Comparison of ENCODE assay signal across 8 mouse cellular contexts in genomic region chrX:153360666-153361269, GRCm38 (mm10).
DNase-seq lines count a peak whose midpoint lies in the region; ATAC-seq and TF ChIP-seq lines count a peak whose summit lies in the region.

No protein-coding gene starts in this region.

- H3K4me2 ChIP-seq in forebrain, embryonic 13.5 days: peak overlapping the region; percentile 66
- H3K4me2 ChIP-seq in liver, embryonic 14.5 days (ENCODE audit: low read depth): peak overlapping the region; percentile 68

- peak overlapping the region; percentile 78 for H3K4me3 ChIP-seq in gastrocnemius, adult 2 months
- peak overlapping the region; percentile 47 for H3K4me3 ChIP-seq in forebrain, embryonic 13.5 days
- H3K4me3 ChIP-seq in liver, embryonic 14.5 days (ENCODE audit: insufficient read depth in 1 of 2, low read depth in 2 of 2, low read length in 2 of 2): peak overlapping the region in 1 of 2 experiments; percentile 48; a peak in 1 of 4 replicates

- no peaks in the 10 kb centered on the region for H3K36me3 ChIP-seq in forebrain, embryonic 13.5 days (ENCODE audit: poor library complexity, severe bottlenecking)
- no peaks in the 10 kb centered on the region for H3K36me3 ChIP-seq in liver, embryonic 14.5 days (replicated peaks; ENCODE audit: control insufficient read depth, insufficient read depth, low read depth)

- peak; percentile 36; the same call in 1 of the 2 replicates for ATAC-seq in forebrain, embryonic 13.5 days
- ATAC-seq in liver, embryonic 14.5 days (ENCODE audit: insufficient read depth): no peak

- H3K4me1 ChIP-seq in forebrain, embryonic 13.5 days: 0 out of 2 replicates have a peak, but pooled peaks cover 11% of the 10 kb centered on the region
- no peaks in the 10 kb centered on the region for H3K4me1 ChIP-seq in liver, embryonic 14.5 days (replicated peaks; ENCODE audit: control insufficient read depth in 2 of 2, insufficient read depth in 2 of 2, low read length in 1 of 2)

- no peak for TF ChIP-seq EP300 in liver, embryonic 14.5 days (IDR thresholded peaks at IDR 0.05; ENCODE audit: low read depth)

- no peak overlapping the region for H3K27ac ChIP-seq in gastrocnemius, adult 2 months
- no peak overlapping the region for H3K27ac ChIP-seq in forebrain, embryonic 13.5 days
- no peak overlapping the region for H3K27ac ChIP-seq in liver, embryonic 14.5 days

- intact Hi-C loops in gastrocnemius, adult 2 months (cut with DNase I): loop anchor here (10.0 kb wide), 1 partner anchor 206 kb away; no protein-coding TSS in a partner anchor
- intact Hi-C loops in gastrocnemius, postnatal 36 days (cut with DNase I): loop anchor here (10.0 kb wide), 1 partner anchor 206 kb away; no protein-coding TSS in a partner anchor

- 0 out of 2 replicates have a peak overlapping the region, but pooled peaks have one; percentile 62 for H3K9ac ChIP-seq in forebrain, embryonic 13.5 days
- no peak overlapping the region for H3K9ac ChIP-seq in liver, embryonic 14.5 days (replicated peaks)

- H3K9me3 ChIP-seq in forebrain, embryonic 13.5 days (replicated peaks): no peaks in the 10 kb centered on the region
- no peaks in the 10 kb centered on the region for H3K9me3 ChIP-seq in liver, embryonic 14.5 days (ENCODE audit: control insufficient read depth, low read length)

- 29% methylated on average over 9 of the region's 9 CpGs for WGBS in forebrain, embryonic 13.5 days
- 22% methylated on average over 9 of the region's 9 CpGs for WGBS in liver, embryonic 14.5 days (ENCODE audit: insufficient replicate concordance)

- no peak for TF ChIP-seq CTCF in gastrocnemius, adult 2 months (IDR thresholded peaks at IDR 0.05)
- no peak for TF ChIP-seq CTCF in liver, embryonic 14.5 days (IDR thresholded peaks at IDR 0.05; ENCODE audit: low read depth)

- no peaks in the 10 kb centered on the region for H3K27me3 ChIP-seq in forebrain, embryonic 13.5 days
- H3K27me3 ChIP-seq in liver, embryonic 14.5 days (ENCODE audit: control insufficient read depth, insufficient read depth, low read length): no peaks in the 10 kb centered on the region; the same call in 1 of the 2 replicates

- DNase-seq in gastrocnemius, adult 2 months: no peak
- DNase-seq in gastrocnemius, adult 18-20 months (ENCODE audit: low spot score): no peak
- peak; percentile 2 for DNase-seq in CD4-positive helper T cell, adult 2 months (ENCODE audit: low read depth, low spot score)
- no peak for DNase-seq in liver, embryonic 14.5 days (ENCODE audit: low read depth in 3 of 3, low spot score in 3 of 3)
- DNase-seq in ovary, postnatal 14 days (ENCODE audit: low spot score): no peak
- no peak for DNase-seq in gastrocnemius, postnatal 36 days
- DNase-seq in thymus, adult 18-20 months: no peak
